Mouse (Mus musculus) cerebellum, adult 2 months (tissue): ENCODE measurements at regions not wholly inside any gene's neighbourhood (a gene's known extent, or its start where the extent isn't known, plus 50 kb on each side); places are given as distances from the start of the nearest gene placed in this dataset.

ENCODE experiments used
- CTCF ChIP-seq: fragments of 200-500 bp; IDR thresholded peaks from 2 replicates; pipeline ENCODE4 v1.5.1; 2011; ENCODE audit warnings: low read depth, mild to moderate bottlenecking, control low read depth, low read length, moderate library complexity, borderline replicate concordance; ENCODE audit not compliant: insufficient read depth
- POLR2A ChIP-seq: fragments of 200-500 bp; IDR thresholded peaks from 2 replicates; pipeline ENCODE4 v1.6.1; 2011; ENCODE audit warnings: low read length, control low read depth, borderline replicate concordance; ENCODE audit not compliant: insufficient read depth

DNA sequence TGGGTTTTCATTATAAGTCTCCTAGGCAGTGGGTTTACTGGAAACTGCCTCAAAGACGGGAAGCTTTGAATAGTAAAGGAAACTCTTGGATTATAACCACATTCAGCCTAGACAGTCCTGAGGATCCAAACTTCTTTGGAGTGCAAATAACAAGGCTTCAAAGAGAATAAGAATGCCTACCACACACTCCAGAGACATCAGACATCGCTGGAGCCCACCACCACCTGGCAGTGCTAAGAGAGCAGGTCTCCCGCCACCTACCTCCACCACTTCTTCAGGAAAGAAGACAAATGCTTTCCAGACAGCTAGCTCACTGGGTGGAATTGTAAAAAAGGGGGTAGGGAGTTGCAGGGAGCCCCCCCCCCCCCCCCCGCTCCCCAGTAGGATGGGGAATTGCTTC is 104.4 kb downstream of the Tas2r134 start:
- TF ChIP-seq CTCF (no peak), POLR2A (no peak)
